Mouse (Mus musculus) ES-Bruce4 (cell line): Measurements from ENCODE around the gene St3gal6. TPM values are rescaled to one million over a fixed set of nuclear protein-coding genes. Genes with fewer than 3 reads are reported as not detected.

Experiments used
- H3K27ac ChIP-seq: 2 replicates; pipeline ENCODE4 v1.5.1; 2012; ENCODE audit warnings: low read length, inconsistent platforms; ENCODE audit not compliant: insufficient read depth
- H3K27me3 ChIP-seq: 2 replicates; pipeline ENCODE4 v1.6.1; 2012; ENCODE audit warnings: mild to moderate bottlenecking, low read length, inconsistent platforms; ENCODE audit not compliant: control insufficient read depth, poor library complexity, insufficient read depth, severe bottlenecking
- H3K36me3 ChIP-seq: 2 replicates; pipeline ENCODE4 v1.6.1; 2012; ENCODE audit warnings: inconsistent platforms, mild to moderate bottlenecking, low read length, moderate library complexity; ENCODE audit not compliant: control insufficient read depth, poor library complexity, insufficient read depth, severe bottlenecking
- H3K4me1 ChIP-seq: one replicate; pipeline ENCODE4 v1.8.1; 2011; ENCODE audit warnings: low read length; ENCODE audit not compliant: control insufficient read depth, insufficient read depth
- H3K4me3 ChIP-seq: 2 replicates; pipeline ENCODE4 v1.5.1; 2011; ENCODE audit warnings: low read depth, mild to moderate bottlenecking, low read length
- H3K9ac ChIP-seq: 2 replicates; pipeline ENCODE4 v1.6.1; 2012; ENCODE audit warnings: low read depth, mild to moderate bottlenecking, inconsistent platforms; ENCODE audit not compliant: poor library complexity, severe bottlenecking
- H3K9me3 ChIP-seq: replicated peaks from 2 replicates; pipeline ENCODE4 v1.6.1; 2012; ENCODE audit warnings: mild to moderate bottlenecking, low read length, inconsistent platforms; ENCODE audit not compliant: control insufficient read depth, poor library complexity, insufficient read depth, severe bottlenecking
- CTCF ChIP-seq: IDR thresholded peaks from one replicate; pipeline ENCODE4 v1.8.1; 2011; ENCODE audit warnings: low read depth, low read length
- EP300 ChIP-seq: IDR thresholded peaks from 2 replicates; pipeline ENCODE4 v1.6.1; 2011; ENCODE audit warnings: low read depth, low read length; ENCODE audit not compliant: insufficient read depth
- POLR2A ChIP-seq: IDR thresholded peaks from one replicate; pipeline ENCODE4 v1.8.1; 2011; ENCODE audit warnings: low read length; ENCODE audit not compliant: insufficient read depth
- polyA plus RNA-seq: library from polyadenylated mRNA; stranded (reverse); fragments of >200 nt; gene quantifications from 2 replicates; pipeline ENCODE4 v1.2.4, GENCODE M21; 2011; ENCODE audit warnings: low read depth; ENCODE audit not compliant: missing spikeins, insufficient read depth, insufficient read length

The St3gal6 gene
- polyA plus RNA-seq, 1 experiment, result 5.2 TPM

- H3K27me3 ChIP-seq, result no peaks in the 10 kb centered on the region; the same call in 1 of the 2 replicates
- no peak overlapping the region for H3K9ac ChIP-seq
- H3K27ac ChIP-seq, result no peak overlapping the region
- H3K4me1 ChIP-seq, result no peaks in the 10 kb centered on the region
- H3K9me3 ChIP-seq, result no peaks in the 10 kb centered on the region
- H3K36me3 ChIP-seq, result no peaks in the 10 kb centered on the region
- TF ChIP-seq CTCF, result no peak
- TF ChIP-seq EP300, result no peak
- TF ChIP-seq POLR2A, result no peak
- H3K4me3 ChIP-seq, result no peak overlapping the region
These were observed 11.8 kb downstream of the St3gal6 start for GRCm38 (mm10) chr16:58512181-58512761.

GRCm38 (mm10) chr16:58504945-58505344, 19.1 kb downstream of the St3gal6 start:
- Histone ChIP-seq H3K4me3 (no peak overlapping the region), H3K4me1 (no peaks in the 10 kb centered on the region), H3K9ac (no peak overlapping the region), H3K27me3 (no peaks in the 10 kb centered on the region), H3K27ac (no peak overlapping the region), H3K36me3 (no peaks in the 10 kb centered on the region), H3K9me3 (no peaks in the 10 kb centered on the region)
- TF ChIP-seq CTCF (no peak), EP300 (no peak), POLR2A (no peak)

GRCm38 (mm10) chr16:58502566-58502965, 21.5 kb downstream of the St3gal6 start:
- TF ChIP-seq EP300, result no peak
- TF ChIP-seq POLR2A, result no peak
- no peak for TF ChIP-seq CTCF
- Histone ChIP-seq H3K36me3 (no peaks in the 10 kb centered on the region), H3K4me3 (no peak overlapping the region), H3K9me3 (no peaks in the 10 kb centered on the region), H3K27me3 (no peaks in the 10 kb centered on the region), H3K9ac (no peak overlapping the region), H3K27ac (no peak overlapping the region), H3K4me1 (no peaks in the 10 kb centered on the region)

GRCm38 (mm10) chr16:58501760-58502301, 22.2 kb downstream of the St3gal6 start:
- no peak for TF ChIP-seq POLR2A
- no peak for TF ChIP-seq CTCF
- TF ChIP-seq EP300, result no peak
- Histone ChIP-seq H3K27me3 (no peaks in the 10 kb centered on the region), H3K4me1 (no peaks in the 10 kb centered on the region), H3K27ac (no peak overlapping the region), H3K9me3 (no peaks in the 10 kb centered on the region), H3K9ac (no peak overlapping the region), H3K36me3 (no peaks in the 10 kb centered on the region), H3K4me3 (no peak overlapping the region)

- no peaks in the 10 kb centered on the region for H3K27me3 ChIP-seq
- no peaks in the 10 kb centered on the region for H3K36me3 ChIP-seq
- no peak overlapping the region for H3K27ac ChIP-seq
- H3K9ac ChIP-seq, result no peak overlapping the region
- no peaks in the 10 kb centered on the region for H3K4me1 ChIP-seq
- TF ChIP-seq POLR2A (no peak), CTCF (no peak)
- H3K4me3 ChIP-seq, result no peak overlapping the region
- no peaks in the 10 kb centered on the region for H3K9me3 ChIP-seq
These were observed 24.4 kb downstream of the St3gal6 start for GRCm38 (mm10) chr16:58499650-58500049.

- H3K4me1 ChIP-seq, result no peaks in the 10 kb centered on the region
- H3K4me3 ChIP-seq, result no peak overlapping the region
- H3K27ac ChIP-seq, result no peak overlapping the region
- H3K9ac ChIP-seq, result no peak overlapping the region
- TF ChIP-seq EP300, result no peak
- no peak for TF ChIP-seq CTCF
- no peak for TF ChIP-seq POLR2A
- no peaks in the 10 kb centered on the region for H3K9me3 ChIP-seq
- no peaks in the 10 kb centered on the region for H3K36me3 ChIP-seq
- no peaks in the 10 kb centered on the region for H3K27me3 ChIP-seq
These were observed 24.9 kb downstream of the St3gal6 start for GRCm38 (mm10) chr16:58499172-58499584.
